Mouse (Mus musculus): ENCODE results near the gene Ankrd11. TPM values are rescaled to one million over a fixed set of nuclear protein-coding genes. Genes with fewer than 3 reads are reported as not detected.

Ankrd11 gene
- polyA plus RNA-seq, 1 experiment from 2014 or later: 70.8 TPM

GRCm38 (mm10) chr8:122849152-122849910 is 192.7 kb downstream of the Ankrd11 start:
- no peaks in the 10 kb centered on the region for H3K9me3 ChIP-seq
- H3K9ac ChIP-seq: no peak overlapping the region
- no peak for ATAC-seq (ENCODE audit: low FRiP score, low read depth)
- H3K36me3 ChIP-seq: no peaks in the 10 kb centered on the region
- WGBS: 69% methylated on average over 11 of the region's 11 CpGs
- no peak overlapping the region for H3K4me3 ChIP-seq
- peaks cover 17% of the 10 kb centered on the region for H3K4me1 ChIP-seq (replicated peaks)
- H3K4me2 ChIP-seq: no peak overlapping the region
- no peaks in the 10 kb centered on the region for H3K27me3 ChIP-seq
- no peak overlapping the region for H3K27ac ChIP-seq (replicated peaks)

GRCm38 (mm10) chr8:122847829-122848561 is 194.1 kb downstream of the Ankrd11 start, which contains the start of gene Cdh15:
TSS of gene Cdh15 (plus strand) at chr8:122847966.
- no peaks in the 10 kb centered on the region for H3K27me3 ChIP-seq
- no peaks in the 10 kb centered on the region for H3K9me3 ChIP-seq
- peak within 1 kb of the TSS; percentile 39 for H3K4me2 ChIP-seq
- no peak within 1 kb of the TSS for H3K9ac ChIP-seq
- no peaks in the 10 kb centered on the region for H3K36me3 ChIP-seq
- no peak within 1 kb of the TSS for H3K4me3 ChIP-seq
- H3K4me1 ChIP-seq (replicated peaks): peaks cover 9% of the 10 kb centered on the region
- WGBS: 18% methylated on average over 17 of the region's 18 CpGs
- peak; percentile 76 for ATAC-seq (ENCODE audit: low FRiP score, low read depth)
- H3K27ac ChIP-seq (replicated peaks): no peak within 1 kb of the TSS

GRCm38 (mm10) chr8:122845662-122846061 is 196.4 kb downstream of the Ankrd11 start:
- WGBS: 70% methylated on average over 4 of the region's 4 CpGs
- Histone ChIP-seq H3K9me3 (no peaks in the 10 kb centered on the region), H3K27me3 (no peaks in the 10 kb centered on the region), H3K4me2 (no peak overlapping the region), H3K4me3 (no peak overlapping the region), H3K36me3 (no peaks in the 10 kb centered on the region), H3K9ac (no peak overlapping the region), H3K4me1 (replicated peaks) (peaks cover 6% of the 10 kb centered on the region; the same call in 1 of the 2 replicates), H3K27ac (replicated peaks) (no peak overlapping the region)
- ATAC-seq (ENCODE audit: low FRiP score, low read depth): no peak

GRCm38 (mm10) chr8:122844161-122844560 is 197.9 kb downstream of the Ankrd11 start:
- Histone ChIP-seq H3K4me3 (no peak overlapping the region), H3K9ac (no peak overlapping the region), H3K27me3 (no peaks in the 10 kb centered on the region), H3K36me3 (no peaks in the 10 kb centered on the region), H3K4me2 (no peak overlapping the region), H3K9me3 (no peaks in the 10 kb centered on the region), H3K4me1 (replicated peaks) (peaks cover 6% of the 10 kb centered on the region; the same call in 1 of the 2 replicates), H3K27ac (replicated peaks) (no peak overlapping the region)
- ATAC-seq (ENCODE audit: low FRiP score, low read depth): no peak
- WGBS: 87% methylated on average over 3 of the region's 3 CpGs

GRCm38 (mm10) chr8:122836696-122837095 is 205.4 kb downstream of the Ankrd11 start:
- Histone ChIP-seq H3K27ac (replicated peaks) (no peak overlapping the region), H3K9ac (no peak overlapping the region), H3K4me3 (no peak overlapping the region), H3K4me2 (no peak overlapping the region), H3K4me1 (replicated peaks) (no peaks in the 10 kb centered on the region), H3K27me3 (no peaks in the 10 kb centered on the region), H3K36me3 (no peaks in the 10 kb centered on the region), H3K9me3 (no peaks in the 10 kb centered on the region)
- no peak for ATAC-seq (ENCODE audit: low FRiP score, low read depth)
- 94% methylated on average over 13 of the region's 13 CpGs for WGBS

- Histone ChIP-seq H3K4me1 (replicated peaks) (no peaks in the 10 kb centered on the region), H3K9ac (no peak overlapping the region), H3K27me3 (no peaks in the 10 kb centered on the region), H3K36me3 (no peaks in the 10 kb centered on the region), H3K27ac (replicated peaks) (no peak overlapping the region), H3K4me2 (no peak overlapping the region), H3K9me3 (no peaks in the 10 kb centered on the region), H3K4me3 (no peak overlapping the region)
- ATAC-seq (ENCODE audit: low FRiP score, low read depth): no peak
- WGBS: 87% methylated on average over 12 of the region's 12 CpGs
These were observed 205.9 kb downstream of the Ankrd11 start for GRCm38 (mm10) chr8:122836199-122836598.

GRCm38 (mm10) chr8:122834971-122835370 is 207.1 kb downstream of the Ankrd11 start:
- no peak overlapping the region for H3K4me3 ChIP-seq
- no peak overlapping the region for H3K4me2 ChIP-seq
- no peak overlapping the region for H3K27ac ChIP-seq (replicated peaks)
- no peak overlapping the region for H3K9ac ChIP-seq
- ATAC-seq (ENCODE audit: low FRiP score, low read depth): no peak; the same call in 1 of the 2 replicates
- no peaks in the 10 kb centered on the region for H3K27me3 ChIP-seq
- peaks cover 3% of the 10 kb centered on the region; the same call in 1 of the 2 replicates for H3K4me1 ChIP-seq (replicated peaks)
- H3K36me3 ChIP-seq: no peaks in the 10 kb centered on the region
- WGBS: 31% methylated on average over 8 of the region's 8 CpGs
- no peaks in the 10 kb centered on the region for H3K9me3 ChIP-seq

GRCm38 (mm10) chr8:122834416-122834815 is 207.7 kb downstream of the Ankrd11 start:
- no peak overlapping the region for H3K4me2 ChIP-seq
- no peaks in the 10 kb centered on the region for H3K9me3 ChIP-seq
- 79% methylated on average over 8 of the region's 8 CpGs for WGBS
- ATAC-seq (ENCODE audit: low FRiP score, low read depth): no peak
- no peak overlapping the region for H3K4me3 ChIP-seq
- no peak overlapping the region for H3K9ac ChIP-seq
- H3K4me1 ChIP-seq (replicated peaks): peaks cover 3% of the 10 kb centered on the region; the same call in 1 of the 2 replicates
- no peaks in the 10 kb centered on the region for H3K36me3 ChIP-seq
- H3K27ac ChIP-seq (replicated peaks): no peak overlapping the region
- no peaks in the 10 kb centered on the region for H3K27me3 ChIP-seq

Other genes starting within 250 kb of the Ankrd11 start
- gene Cdh15, start 194.3 kb downstream of the Ankrd11 start, polyA plus RNA-seq (2015; fragmentation: Nextera tagmentation; extraction: Ambion mirVana): 1.8 and 2.1 TPM in 2 replicates
- gene Spg7, start 20.7 kb upstream of the Ankrd11 start, polyA plus RNA-seq (2015; fragmentation: Nextera tagmentation; extraction: Ambion mirVana): 43.3 and 49.1 TPM in 2 replicates
- 632 and 725 TPM in 2 replicates for gene Rpl13, start 60.1 kb upstream of the Ankrd11 start, polyA plus RNA-seq (2015; fragmentation: Nextera tagmentation; extraction: Ambion mirVana)
- gene Cpne7, start 75.1 kb upstream of the Ankrd11 start, polyA plus RNA-seq (2015; fragmentation: Nextera tagmentation; extraction: Ambion mirVana): 4.3 and 4.5 TPM in 2 replicates
- 1.6 TPM in 2 replicates for gene Sult5a1, start 116.0 kb upstream of the Ankrd11 start, polyA plus RNA-seq (2015; fragmentation: Nextera tagmentation; extraction: Ambion mirVana)
- 0.18 and 0.50 TPM in 2 replicates for gene Dpep1, start 144.0 kb upstream of the Ankrd11 start, polyA plus RNA-seq (2015; fragmentation: Nextera tagmentation; extraction: Ambion mirVana)
- gene Chmp1a, start 170.5 kb upstream of the Ankrd11 start, polyA plus RNA-seq (2015; fragmentation: Nextera tagmentation; extraction: Ambion mirVana): 200 and 215 TPM in 2 replicates
- gene Spata33, start 170.6 kb upstream of the Ankrd11 start, polyA plus RNA-seq (2015; fragmentation: Nextera tagmentation; extraction: Ambion mirVana): 6.2 and 8.7 TPM in 2 replicates
- 45.2 and 48.5 TPM in 2 replicates for gene Cdk10, start 182.6 kb upstream of the Ankrd11 start, polyA plus RNA-seq (2015; fragmentation: Nextera tagmentation; extraction: Ambion mirVana)
- 10.1 and 11.4 TPM in 2 replicates for gene Spata2l, start 194.0 kb upstream of the Ankrd11 start, polyA plus RNA-seq (2015; fragmentation: Nextera tagmentation; extraction: Ambion mirVana)
- gene Zfp276, start 211.9 kb upstream of the Ankrd11 start, polyA plus RNA-seq (2015; fragmentation: Nextera tagmentation; extraction: Ambion mirVana): 24.7 and 25.2 TPM in 2 replicates
- 58.8 and 66.6 TPM in 2 replicates for gene Vps9d1, start 212.1 kb upstream of the Ankrd11 start, polyA plus RNA-seq (2015; fragmentation: Nextera tagmentation; extraction: Ambion mirVana)

Data from hindbrain, embryonic 15.5 days (tissue).